Mouse (Mus musculus) left cerebral cortex, postnatal 10 days (tissue): ENCODE results near the gene Abi2. TPM values are rescaled to one million over a fixed set of nuclear protein-coding genes. Genes with fewer than 3 reads are reported as not detected.
"Not testable (repeated sequence)": the region's sequence is repeated elsewhere in the genome, so short reads cannot be mapped to it uniquely, and the experiment has no call there.

Experiments used
- DNase-seq, 2 experiments: peaks; one replicate each; pipeline ENCODE4 v3.0.0; 2021 to 2022; ENCODE audit warnings: low spot score in 2 of 2, mixed read lengths in 1 of 2; ENCODE audit errors: extremely low spot score in 1 of 2
- intact Hi-C: fragments of 180-260 bp; cut with DNase I; formaldehyde crosslinking; loops from one replicate; pipeline ENCODE4 v1.15.1; 2025
- total RNA-seq, 2 experiments: library from RNA; stranded (reverse); gene quantifications; 2 replicates each; pipeline ENCODE4 v1.2.3; 2021

Gene Abi2
- total RNA-seq, result 100 to 1,000 TPM; 446 to 493 TPM

DNA sequence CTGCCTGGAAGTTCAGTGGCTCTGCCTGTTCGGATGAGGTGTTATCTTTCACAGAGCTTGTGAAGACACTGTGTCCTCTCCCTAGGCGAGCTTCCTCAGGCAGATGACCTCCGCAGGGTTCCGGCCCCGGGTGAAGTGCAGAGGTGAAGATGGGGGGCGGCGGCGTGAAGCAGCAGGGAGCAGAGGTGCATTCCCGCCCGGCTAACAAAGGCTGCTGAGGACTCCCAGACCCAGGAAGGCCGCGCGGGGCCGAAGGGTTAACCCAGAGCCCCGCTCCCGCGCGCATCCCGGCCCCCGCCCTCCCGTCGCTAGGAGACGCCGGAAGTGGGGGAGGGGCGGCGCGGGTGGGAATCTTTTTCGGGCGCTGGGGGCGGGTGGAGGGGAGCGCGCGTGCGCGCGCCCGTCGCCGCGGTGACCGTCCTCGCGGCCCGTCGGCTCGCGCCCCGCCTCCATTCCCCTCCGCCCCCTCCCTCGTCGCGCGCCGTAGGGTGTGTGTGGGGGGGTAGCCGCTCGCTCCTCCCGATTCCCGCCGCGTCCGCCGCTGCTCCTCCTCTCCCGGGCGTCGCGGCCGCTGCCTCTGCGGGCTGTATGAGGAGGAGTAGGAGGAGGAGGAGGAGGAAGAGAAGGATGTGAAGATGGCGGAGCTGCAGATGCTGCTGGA lies at the start of gene Abi2:
Gene Abi2, plus strand, starts transcription at position 452 of the 661 bp plus-strand sequence.
- intact Hi-C loops, result loop anchor here (5.0 kb wide), 1 partner anchor 67 kb away; the partner anchor contains the start of gene Cyp20a1
- peak; percentile 91 to 97 for DNase-seq

DNA sequence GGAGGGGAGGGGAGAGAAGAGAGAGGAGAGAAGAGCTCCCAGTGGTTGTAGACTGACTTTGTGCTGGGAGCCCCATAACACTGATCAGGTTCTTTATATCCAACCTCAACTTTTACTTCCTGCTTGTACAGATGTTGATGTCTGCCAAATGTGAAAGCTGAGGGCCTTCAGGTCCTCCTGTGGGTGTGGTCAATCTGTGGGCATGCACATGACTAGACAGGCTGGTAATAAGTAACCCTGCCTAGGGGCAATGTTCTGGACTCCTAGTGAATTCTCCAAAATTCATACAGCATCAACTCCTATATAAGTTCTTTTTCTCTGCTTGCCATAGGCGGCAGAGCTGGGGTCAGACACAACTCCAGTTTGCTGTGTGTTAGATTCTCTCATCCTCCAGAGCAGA lies 47.8 kb upstream of the Abi2 start:
- intact Hi-C loops, result no loop called here
- no peak for DNase-seq

DNA sequence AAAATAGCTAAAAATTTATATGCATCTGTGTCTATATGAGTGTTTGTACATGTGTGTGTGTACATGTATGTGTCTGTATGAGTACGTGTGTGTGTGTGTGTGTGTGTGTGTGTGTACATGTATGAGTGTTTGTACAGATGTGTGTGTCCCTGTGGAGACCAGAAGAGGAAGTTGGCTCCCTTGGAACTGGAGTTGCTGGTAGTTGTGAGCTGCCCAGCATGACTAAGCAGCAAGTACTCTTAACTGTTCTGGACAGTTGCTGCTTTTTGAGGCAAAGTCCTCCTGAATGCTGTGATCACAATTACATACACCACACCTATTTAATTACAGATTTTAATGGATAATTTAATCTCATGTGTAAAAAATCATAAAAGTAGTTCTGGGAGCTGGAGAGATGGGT lies 32.9 kb upstream of the Abi2 start:
- intact Hi-C loops, result no loop called here
- no peak for DNase-seq

DNA sequence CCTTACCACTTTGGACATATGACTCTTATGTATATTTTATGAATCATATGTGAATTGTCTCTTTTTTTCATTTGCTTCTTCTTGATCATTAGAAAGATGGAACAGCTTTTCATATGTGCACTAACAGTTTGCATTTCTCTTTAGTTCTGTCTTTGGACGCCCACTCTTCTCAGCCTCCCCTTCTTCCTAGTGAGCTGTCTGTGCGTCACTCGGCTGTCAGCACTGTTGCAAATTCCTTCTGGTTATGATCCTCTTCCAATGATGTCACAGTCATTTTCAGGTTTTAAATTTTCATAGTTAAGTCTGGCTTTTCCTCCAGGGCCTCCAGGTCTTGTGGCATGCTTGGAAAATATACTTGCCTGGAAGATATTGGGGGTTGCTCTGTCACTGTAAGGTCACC lies 27.5 kb upstream of the Abi2 start:
- intact Hi-C loops, result no loop called here
- no peak for DNase-seq

DNA sequence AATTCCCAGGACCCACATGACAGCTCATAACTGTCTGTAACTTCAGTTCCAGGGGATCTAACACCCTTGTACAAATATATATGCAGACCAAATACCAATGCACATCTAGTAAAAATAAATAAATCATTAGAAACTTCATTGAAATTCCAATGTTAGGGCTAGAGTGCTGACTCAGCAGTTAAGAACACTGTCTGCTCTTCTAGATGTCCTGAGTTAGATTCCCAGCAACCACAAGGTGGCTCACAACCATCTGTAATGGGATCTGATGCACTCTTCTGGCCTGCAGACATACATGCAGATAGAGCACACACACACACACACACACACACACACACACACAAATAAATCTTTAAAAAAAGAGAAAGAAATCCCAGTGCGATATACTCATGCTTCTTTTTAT lies 4.6 kb upstream of the Abi2 start:
- intact Hi-C loops, result loop anchor here (5.0 kb wide), 2 partner anchors 48 to 63 kb away; partner anchors contain the start of gene Cyp20a1

DNA sequence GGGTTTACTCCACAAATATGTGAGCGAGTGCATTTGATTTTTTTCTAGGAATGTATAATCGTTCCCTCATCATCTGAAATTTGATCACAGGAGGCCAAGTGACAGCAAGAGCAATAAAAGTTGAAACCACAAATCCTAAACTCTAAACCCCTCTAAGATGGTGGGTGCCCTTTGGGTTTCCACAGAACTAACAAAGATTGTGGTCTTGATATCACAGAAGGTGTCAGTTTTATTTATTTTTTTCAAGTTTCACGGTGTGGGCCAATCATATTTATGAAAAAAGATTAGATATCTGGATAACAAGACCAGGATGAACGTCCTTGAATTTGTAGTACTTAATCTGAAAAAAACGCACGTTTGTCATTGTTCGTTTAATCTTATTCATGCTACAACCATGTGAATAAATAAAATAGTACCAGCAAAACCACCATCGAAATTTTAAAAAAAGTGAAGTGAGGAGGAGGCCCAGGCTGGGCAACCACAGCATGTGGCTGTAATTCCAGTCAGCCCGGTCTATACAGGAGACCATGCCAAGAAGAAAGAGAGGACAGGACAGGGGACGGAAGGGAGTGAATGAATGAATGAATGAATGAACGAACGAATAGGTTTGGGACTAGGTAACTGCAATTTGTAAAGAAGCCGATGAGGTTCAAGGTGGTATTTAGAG lies 785 bp upstream of the Abi2 start:
- no peak for DNase-seq
- intact Hi-C loops, result loop anchor here (5.0 kb wide), 1 partner anchor 66 kb away; the partner anchor contains the start of gene Cyp20a1

More for the DNA sequence above, 4.6 kb upstream of the Abi2 start:
- DNase-seq, result no peak

DNA sequence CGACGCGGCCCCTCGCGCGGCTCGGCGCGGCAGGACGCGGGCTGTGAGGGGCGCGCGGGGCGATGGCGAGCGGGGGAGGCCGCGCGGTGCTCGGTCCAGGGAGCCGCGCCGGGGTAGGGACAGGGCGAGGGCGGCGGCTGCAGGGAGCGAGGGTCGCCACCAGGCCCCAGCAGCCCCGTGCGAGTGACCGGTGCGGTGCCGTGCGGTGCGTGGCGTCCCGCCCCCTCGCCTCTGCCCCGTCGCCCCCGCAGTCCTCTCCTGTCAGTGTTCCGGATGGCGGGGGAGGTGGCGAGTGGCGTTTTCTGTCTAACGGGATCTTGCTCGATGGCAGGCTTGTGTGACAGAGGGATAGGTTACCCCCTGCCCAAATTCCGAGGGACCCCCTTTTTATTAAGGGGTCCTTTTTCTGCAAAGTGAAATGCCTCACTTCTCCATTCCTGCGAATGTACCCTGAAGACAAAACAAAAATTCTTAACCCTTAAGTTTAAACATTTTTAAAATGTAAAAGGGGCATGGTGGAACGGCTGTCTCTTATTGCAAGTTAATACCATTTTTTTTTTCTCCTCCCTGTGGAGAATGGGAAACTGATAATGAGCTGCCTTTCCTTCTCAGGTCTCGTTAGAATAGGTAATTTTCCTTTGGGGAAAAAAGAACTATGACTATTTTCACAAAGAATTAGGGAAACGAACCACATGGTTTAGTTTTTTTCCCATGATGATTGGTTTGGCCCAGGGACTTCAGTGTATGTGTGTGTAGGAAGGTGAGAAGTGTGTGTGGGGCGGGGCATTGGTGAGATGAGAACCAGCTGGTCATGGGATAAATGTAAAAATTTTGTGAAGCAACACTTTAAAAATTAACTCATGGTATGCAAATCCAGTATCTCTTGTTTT lies 754 bp downstream of the Abi2 start:
- DNase-seq, result peak; percentile 43 to 81
- intact Hi-C loops, result loop anchor here (5.0 kb wide), 1 partner anchor 68 kb away; the partner anchor contains the start of gene Cyp20a1

DNA sequence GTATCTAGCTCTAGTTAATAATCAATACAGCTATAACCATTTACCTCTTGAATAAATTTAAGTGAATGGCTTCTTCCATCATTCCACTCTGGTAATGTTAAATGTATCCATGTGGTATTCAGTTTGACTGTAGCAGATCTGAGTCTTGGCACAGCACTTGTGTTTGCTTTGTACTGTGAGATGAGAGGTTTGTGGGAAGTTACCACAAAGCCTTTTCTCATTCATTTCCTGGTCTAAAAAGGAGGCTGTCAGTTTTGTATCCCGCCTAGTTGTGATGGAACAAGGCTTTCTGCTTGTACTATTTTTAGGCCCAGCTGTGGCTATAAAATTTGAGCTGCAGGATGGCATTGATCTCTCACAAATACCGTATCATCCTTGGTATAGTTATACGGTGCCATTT lies 7.3 kb downstream of the Abi2 start:
- intact Hi-C loops, result no loop called here
- DNase-seq, result no peak

DNA sequence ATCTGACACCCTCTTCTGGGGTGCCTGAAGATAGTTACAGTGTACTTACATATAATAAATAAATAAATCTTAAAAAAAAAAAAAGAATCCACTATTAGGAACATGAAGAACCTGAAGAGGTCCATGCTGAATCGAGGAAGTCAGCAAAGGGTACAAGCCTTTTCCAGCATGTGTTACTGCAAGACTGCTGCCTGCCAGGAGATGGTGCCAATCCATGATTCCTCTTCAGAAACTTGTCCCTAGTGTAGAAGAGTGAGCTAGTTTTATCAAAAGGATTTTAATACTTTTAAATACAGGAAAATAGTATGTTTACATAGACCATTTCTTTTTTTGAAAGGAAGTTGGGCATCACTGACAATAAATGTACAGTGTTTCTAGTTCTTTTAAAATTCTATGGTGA lies 14.5 kb downstream of the Abi2 start:
- intact Hi-C loops, result no loop called here
- no peak for DNase-seq

DNA sequence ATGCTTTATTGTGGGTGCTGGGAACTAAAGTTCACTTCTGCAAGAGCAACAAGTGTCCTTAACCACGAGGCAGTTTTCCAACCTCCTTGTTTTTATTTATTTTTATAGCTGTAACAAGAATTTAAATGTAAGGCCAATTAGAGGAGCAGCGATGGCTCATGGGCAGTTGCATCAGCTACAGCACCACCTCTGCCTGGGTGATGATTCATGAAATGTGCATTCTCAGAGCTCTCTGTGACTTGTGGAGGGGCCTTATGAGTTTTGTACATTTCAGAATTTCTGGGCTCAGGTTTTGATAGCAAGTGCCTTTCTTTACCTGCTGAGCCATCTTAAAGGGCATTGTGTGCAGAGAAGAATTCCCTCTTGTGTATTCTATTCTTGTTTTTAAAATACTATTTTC lies 18.9 kb downstream of the Abi2 start:
- no peak for DNase-seq
- intact Hi-C loops, result no loop called here

DNA sequence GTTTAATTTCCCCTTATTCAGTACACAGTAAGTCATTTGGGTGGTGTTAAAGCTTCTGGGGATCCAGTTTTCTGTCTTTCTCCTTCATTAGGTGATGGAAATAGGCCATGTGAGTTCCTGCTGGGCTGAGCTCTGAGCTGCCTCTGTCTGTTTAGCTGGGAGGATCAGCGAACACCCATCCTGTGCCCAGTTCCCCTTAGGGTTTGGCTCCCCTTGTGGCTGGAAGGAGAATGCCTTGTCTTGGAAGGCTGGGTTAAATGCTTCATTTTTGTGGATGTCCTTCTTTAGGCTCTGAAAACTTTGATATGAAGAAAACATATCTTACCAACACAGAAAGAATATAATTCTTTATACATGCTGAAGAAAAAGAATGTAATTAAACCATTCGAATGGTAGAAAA lies 19.5 kb downstream of the Abi2 start:
- DNase-seq, result peak in 1 of 2 experiments; percentile 24
- intact Hi-C loops, result no loop called here

DNA sequence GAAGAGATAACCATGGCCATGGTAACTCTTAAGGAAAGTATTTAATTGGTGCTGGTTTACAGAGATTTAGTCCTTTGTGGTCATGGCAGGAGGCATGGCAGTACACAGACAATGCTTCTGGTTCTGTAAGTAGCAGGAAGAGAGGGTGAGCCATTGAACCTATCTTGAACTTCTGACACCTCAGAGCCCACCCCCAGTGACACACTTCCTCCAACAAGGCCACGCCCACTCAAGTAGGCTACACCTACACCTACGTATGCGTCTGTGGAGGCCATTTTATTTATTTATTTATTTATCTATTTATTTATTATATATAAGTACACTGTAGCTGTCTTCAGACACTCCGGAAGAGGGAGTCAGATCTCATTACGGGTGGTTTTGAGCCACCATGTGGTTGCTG lies 22.1 kb downstream of the Abi2 start:
- intact Hi-C loops, result no loop called here
- no peak for DNase-seq

DNA sequence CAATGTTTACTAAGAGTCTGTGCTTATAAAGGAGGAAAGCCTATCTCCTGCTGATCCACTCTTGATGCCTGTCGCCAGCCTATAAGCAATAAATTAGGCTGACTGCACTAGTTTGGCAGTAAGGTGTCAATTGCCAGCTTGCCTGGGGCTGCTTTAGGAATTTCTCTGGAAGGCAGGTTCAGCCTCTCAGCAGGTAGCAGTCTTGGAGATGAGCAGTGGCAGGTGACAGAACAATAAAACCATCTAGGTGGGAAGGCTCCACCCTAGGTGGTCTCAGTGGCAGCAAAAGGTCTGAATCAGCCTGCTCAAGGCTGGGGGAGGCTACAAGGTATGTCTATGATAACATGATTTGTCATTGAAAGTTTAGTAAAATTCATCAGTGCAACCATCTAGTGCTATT lies 23.1 kb downstream of the Abi2 start:
- intact Hi-C loops, result no loop called here

DNA sequence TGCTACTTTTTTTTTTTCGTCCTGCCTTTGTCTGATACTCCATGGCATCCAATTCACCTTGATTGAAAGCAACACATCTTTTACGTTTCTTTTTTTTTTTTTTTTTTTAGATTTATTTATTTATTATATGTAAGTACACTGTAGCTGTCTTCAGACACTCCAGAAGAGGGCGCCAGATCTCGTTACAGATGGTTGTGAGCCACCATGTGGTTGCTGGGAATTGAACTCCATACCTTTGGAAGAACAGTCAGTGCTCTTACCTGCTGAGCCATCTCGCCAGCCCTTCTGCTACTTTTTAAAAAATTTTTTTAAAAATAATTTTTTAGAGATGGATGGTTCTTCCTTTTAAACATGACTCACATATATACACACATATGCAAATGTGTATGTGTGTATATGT lies 32.0 kb downstream of the Abi2 start:
- DNase-seq, intact Hi-C loops: not testable (repeated sequence)

More for the DNA sequence above, 23.1 kb downstream of the Abi2 start:
- DNase-seq, result no peak

DNA sequence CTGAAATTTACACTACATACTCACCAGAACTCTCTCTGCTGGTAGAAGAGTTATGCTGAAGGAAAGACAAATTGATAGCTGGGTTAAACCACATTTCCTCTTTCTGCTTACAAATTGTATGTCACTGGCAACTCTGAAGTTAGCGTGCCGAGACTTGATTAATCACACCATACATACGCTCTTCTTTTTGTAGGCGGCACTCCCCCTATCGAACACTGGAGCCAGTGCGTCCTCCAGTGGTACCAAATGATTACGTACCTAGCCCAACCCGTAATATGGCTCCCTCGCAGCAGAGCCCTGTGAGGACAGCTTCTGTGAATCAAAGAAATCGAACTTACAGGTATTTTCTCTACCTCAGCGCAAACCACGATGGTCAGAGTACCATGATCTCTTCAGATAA lies 37.6 kb downstream of the Abi2 start:
- intact Hi-C loops, result no loop called here
- no peak for DNase-seq

DNA sequence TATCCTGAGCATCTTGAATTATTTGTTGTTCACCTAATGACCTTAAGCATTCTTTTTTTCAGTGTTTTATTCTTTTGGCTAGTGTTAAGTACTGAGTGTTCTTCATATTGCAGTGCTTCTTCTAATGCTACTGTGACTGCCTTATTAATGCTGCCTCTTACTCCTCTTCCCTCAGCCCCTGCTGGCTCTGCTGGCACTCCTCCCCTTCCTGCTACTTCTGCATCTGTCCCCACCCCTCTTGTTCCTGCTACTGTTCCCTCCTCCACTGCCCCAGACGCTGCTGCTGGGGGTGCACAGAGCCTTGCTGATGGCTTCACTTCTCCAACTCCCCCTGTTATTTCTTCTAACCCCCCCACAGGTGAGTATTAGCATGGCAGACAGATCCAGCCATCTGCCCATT lies 40.5 kb downstream of the Abi2 start:
- DNase-seq, result no peak
- intact Hi-C loops, result no loop called here

DNA sequence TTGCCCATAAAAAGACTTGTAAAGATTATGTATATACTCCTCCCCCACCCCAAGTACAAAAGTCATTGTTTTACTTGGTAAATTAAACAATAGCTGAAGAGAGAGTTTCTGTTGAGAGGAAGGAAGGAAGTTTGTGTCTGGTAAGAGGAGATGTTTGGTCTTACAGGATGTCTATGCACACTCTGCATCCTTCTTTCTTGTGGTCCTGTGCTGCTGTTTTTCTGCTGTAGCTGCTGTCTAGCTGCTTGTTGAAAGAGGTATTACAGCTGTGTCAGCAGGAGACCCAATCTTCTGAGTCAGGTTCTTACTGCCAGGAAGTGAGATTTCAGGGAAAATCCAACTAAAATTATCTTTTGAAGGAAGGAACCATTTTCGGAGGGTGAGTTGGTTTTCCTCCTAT lies 51.2 kb downstream of the Abi2 start:
- intact Hi-C loops, result no loop called here
- DNase-seq, result no peak

DNA sequence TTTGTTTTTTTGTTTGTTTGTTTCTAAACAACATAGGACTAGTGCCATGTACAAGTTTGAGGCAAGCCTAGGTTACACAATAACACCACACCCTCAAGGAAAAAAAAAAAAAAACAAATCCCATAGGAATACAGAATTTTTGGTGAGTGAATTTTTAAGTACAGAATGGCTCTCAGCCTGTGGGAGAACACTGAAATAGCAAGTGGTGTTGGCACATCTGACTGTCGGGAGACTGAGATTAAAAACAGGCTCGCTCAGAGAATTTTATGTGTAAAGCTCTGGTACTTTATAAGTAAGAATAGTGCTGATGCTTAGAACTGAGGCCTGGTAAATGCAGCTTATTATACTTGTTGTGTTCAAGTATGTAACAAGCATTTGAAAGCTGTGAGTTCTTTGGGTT lies 60.1 kb downstream of the Abi2 start:
- DNase-seq, result no peak
- intact Hi-C loops, result no loop called here

DNA sequence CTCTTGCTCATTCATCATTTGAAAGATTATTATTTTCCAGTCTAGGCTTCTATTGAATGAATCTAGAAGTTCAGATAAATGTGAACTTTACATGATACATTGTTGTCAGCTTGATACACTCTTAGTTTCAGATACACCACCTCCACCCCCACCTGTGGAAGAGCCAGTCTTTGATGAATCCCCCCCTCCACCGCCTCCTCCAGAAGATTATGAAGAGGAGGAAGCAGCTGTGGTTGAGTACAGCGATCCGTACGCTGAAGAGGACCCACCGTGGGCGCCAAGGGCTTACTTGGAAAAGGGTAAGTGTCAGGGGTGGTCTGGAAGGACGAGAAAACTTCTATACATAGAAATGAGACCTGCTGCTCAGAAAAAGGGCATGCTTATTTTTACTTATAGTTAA lies 61.1 kb downstream of the Abi2 start:
- intact Hi-C loops, result no loop called here
- peak in 1 of 2 experiments; percentile 20 for DNase-seq
